Mouse (Mus musculus): ENCODE data around the gene Elmo2. TPM values are rescaled to one million over a fixed set of nuclear protein-coding genes. Genes with fewer than 3 reads are reported as not detected.

The Elmo2 gene
- polyA plus RNA-seq (2015; fragmentation: Nextera tagmentation; extraction: Ambion mirVana): 34.6 and 35.7 TPM in 2 replicates

GRCm38 (mm10) chr2:165326304-165327190, at the start of gene Elmo2:
TSS of gene Elmo2 (minus strand) at chr2:165326479.

GRCm38 (mm10) chr2:165368496-165368895, 42.2 kb upstream of the Elmo2 start, which contains the start of gene Zfp663:
TSS of gene Zfp663 (minus strand) at chr2:165368729.

GRCm38 (mm10) chr2:165287202-165287984, 38.9 kb downstream of the Elmo2 start, which contains the start of gene Slc35c2:
TSS of gene Slc35c2 (minus strand) at chr2:165287869.

Other genes with a start within 250 kb of the Elmo2 start
- gene 1700025C18Rik, start 235.7 kb downstream of the Elmo2 start, polyA plus RNA-seq (2015; fragmentation: Nextera tagmentation; extraction: Ambion mirVana): not detected in 2 replicates
- gene Cdh22, start 91.6 kb downstream of the Elmo2 start, polyA plus RNA-seq (2015; fragmentation: Nextera tagmentation; extraction: Ambion mirVana): 0.81 and 2.6 TPM in 2 replicates
- gene Slc35c2, start 38.6 kb downstream of the Elmo2 start, polyA plus RNA-seq (2015; fragmentation: Nextera tagmentation; extraction: Ambion mirVana): 39.6 and 61.9 TPM in 2 replicates
- gene Zfp663, start 42.2 kb upstream of the Elmo2 start, polyA plus RNA-seq (2015; fragmentation: Nextera tagmentation; extraction: Ambion mirVana): 0.14 and 0.71 TPM in 2 replicates
- gene Zfp334, start 61.8 kb upstream of the Elmo2 start, polyA plus RNA-seq (2015; fragmentation: Nextera tagmentation; extraction: Ambion mirVana): 2.5 and 2.8 TPM in 2 replicates
- 0.28 and 0.44 TPM in 2 replicates for gene Ocstamp, start 73.9 kb upstream of the Elmo2 start, polyA plus RNA-seq (2015; fragmentation: Nextera tagmentation; extraction: Ambion mirVana)
- gene Slc13a3, start 146.8 kb upstream of the Elmo2 start, polyA plus RNA-seq (2015; fragmentation: Nextera tagmentation; extraction: Ambion mirVana): 1.3 and 2.1 TPM in 2 replicates
- gene Trp53rka, start 166.8 kb upstream of the Elmo2 start, polyA plus RNA-seq (2015; fragmentation: Nextera tagmentation; extraction: Ambion mirVana): 19.8 and 20.4 TPM in 2 replicates
- 2.5 and 3.0 TPM in 2 replicates for gene Slc2a10, start 177.3 kb upstream of the Elmo2 start, polyA plus RNA-seq (2015; fragmentation: Nextera tagmentation; extraction: Ambion mirVana)

All from adrenal gland, postnatal 0 days (tissue).